ENCODE assay signal across 9 mouse cellular contexts in the genomic region with DNA sequence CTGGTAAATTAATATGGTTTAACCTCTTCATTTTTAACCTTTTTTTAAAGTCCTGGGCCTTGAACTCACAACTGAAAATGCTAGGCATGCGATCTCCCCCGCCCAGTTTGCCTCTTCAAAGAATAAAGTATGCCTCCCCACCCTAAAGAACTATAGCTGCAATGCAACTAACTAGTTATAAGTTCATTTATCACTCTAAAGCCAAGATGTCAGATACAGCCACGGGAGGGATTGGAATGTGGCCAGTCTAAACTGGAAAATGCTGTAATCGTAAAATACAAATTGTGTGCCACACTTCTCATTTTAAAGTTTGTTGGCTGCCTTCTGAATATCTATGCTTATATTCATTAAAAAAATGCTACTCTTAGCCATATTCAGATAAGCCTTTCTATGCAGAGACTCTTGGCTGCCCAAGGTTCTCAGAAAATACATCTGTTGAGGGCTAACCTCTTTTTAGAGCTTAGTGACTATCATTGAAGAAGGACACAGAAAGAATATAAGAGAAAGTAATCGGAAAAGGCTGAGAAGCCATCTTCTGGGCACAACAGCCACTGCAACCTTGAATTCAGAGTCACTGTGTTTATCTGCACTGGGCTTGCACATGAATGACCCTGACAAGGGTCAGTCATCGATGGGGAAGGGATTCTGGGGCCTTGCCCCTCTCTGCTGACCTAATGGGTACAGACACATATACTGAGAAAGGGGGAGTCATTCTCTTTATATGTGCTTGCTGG. TPM values are rescaled to one million over a fixed set of nuclear protein-coding genes. Genes with fewer than 3 reads are reported as not detected.
DNase-seq lines count a peak whose midpoint lies in the region; ATAC-seq and TF ChIP-seq lines count a peak whose summit lies in the region.
"Had no signal": no experiment of that assay in that cellular context is flagged by ENCODE, and none has a peak within 500 bp of the region (broad histone marks: within the 10 kb centered on the region; RNA-seq: fewer than 3 reads in every experiment).

No protein-coding gene starts in this region.

- in situ Hi-C loops in ES-E14 (cut with MboI; ENCODE audit: low sequenced_read_pairs in 2 of 2, unreplicated experiment in 2 of 2), result no loop called here

- H3K9ac ChIP-seq in heart, embryonic 11.5 days (ENCODE audit: low read depth, low read length), result peak overlapping the region; percentile 100
- H3K9ac ChIP-seq in ES-E14 (ENCODE audit: insufficient read depth, low read depth, low read length, poor library complexity, severe bottlenecking), result peak overlapping the region; percentile 93; the same call in 1 of the 2 replicates
- H3K9ac ChIP-seq in liver, embryonic 13.5 days, result peak overlapping the region; percentile 92

- DNase-seq in heart, adult 18-20 months, result no peak
- DNase-seq in ES-E14 (ENCODE audit: low read depth, low spot score), result no peak
- peak; percentile 61 for DNase-seq in liver, embryonic 13.5 days
- no peak for DNase-seq in spleen, postnatal 10 days (ENCODE audit: low spot score in 2 of 2)
- DNase-seq in T-cell, adult 2 months (ENCODE audit: low spot score), result no peak
- DNase-seq in kidney, adult 8-10 months, result no peak

- peak overlapping the region; percentile 98 for H3K4me3 ChIP-seq in heart, embryonic 11.5 days (ENCODE audit: low read depth, low read length)
- peak overlapping the region in 1 of 2 experiments; percentile 80; a peak in 2 of 4 replicates for H3K4me3 ChIP-seq in ES-E14 (ENCODE audit: insufficient read depth in 1 of 2, low read depth in 1 of 2, low read length in 2 of 2, poor library complexity in 1 of 2, severe bottlenecking in 1 of 2)
- peak overlapping the region; percentile 75 for H3K4me3 ChIP-seq in erythroblast, embryonic 14.5 days (replicated peaks)
- peak overlapping the region; percentile 76 for H3K4me3 ChIP-seq in liver, embryonic 13.5 days (replicated peaks)

- peak overlapping the region; percentile 93 for H3K27ac ChIP-seq in heart, embryonic 11.5 days (ENCODE audit: low read depth, low read length)
- H3K27ac ChIP-seq in ES-E14 (ENCODE audit: insufficient read depth, low read depth, low read length, poor library complexity, severe bottlenecking), result no peak overlapping the region
- peak overlapping the region; percentile 91 for H3K27ac ChIP-seq in liver, embryonic 13.5 days

- no peaks in the 10 kb centered on the region for H3K9me3 ChIP-seq in heart, embryonic 11.5 days (replicated peaks; ENCODE audit: control insufficient read depth, low read length)
- H3K9me3 ChIP-seq in ES-E14 (ENCODE audit: control insufficient read depth, insufficient read depth, low read depth, low read length), result no peaks in the 10 kb centered on the region
- no peaks in the 10 kb centered on the region for H3K9me3 ChIP-seq in erythroblast, embryonic 14.5 days (ENCODE audit: control insufficient read depth, low read length)
- H3K9me3 ChIP-seq in liver, embryonic 13.5 days (replicated peaks), result no peaks in the 10 kb centered on the region

- H3K4me1 ChIP-seq in heart, embryonic 11.5 days (ENCODE audit: control insufficient read depth, insufficient read depth, low read length), result peaks cover 27% of the 10 kb centered on the region
- H3K4me1 ChIP-seq in ES-E14 (ENCODE audit: control insufficient read depth in 2 of 2, insufficient read depth in 2 of 2, low read length in 2 of 2, poor library complexity in 1 of 2), result peaks cover 2 to 5% of the 10 kb centered on the region in 2 experiments; a peak in 2 of 4 replicates
- H3K4me1 ChIP-seq in erythroblast, embryonic 14.5 days (ENCODE audit: control insufficient read depth), result peaks cover 45% of the 10 kb centered on the region
- peaks cover 41% of the 10 kb centered on the region for H3K4me1 ChIP-seq in liver, embryonic 13.5 days (replicated peaks)

- H3K27me3 ChIP-seq in heart, embryonic 11.5 days (ENCODE audit: control insufficient read depth, insufficient read depth, low read length), result no peaks in the 10 kb centered on the region
- no peaks in the 10 kb centered on the region for H3K27me3 ChIP-seq in erythroblast, embryonic 14.5 days (ENCODE audit: control insufficient read depth)
- no peaks in the 10 kb centered on the region for H3K27me3 ChIP-seq in liver, embryonic 13.5 days

- peak overlapping the region; percentile 90 for H3K4me2 ChIP-seq in heart, embryonic 11.5 days
- peak overlapping the region; percentile 89 for H3K4me2 ChIP-seq in liver, embryonic 13.5 days

- ATAC-seq in heart, embryonic 11.5 days (replicated peaks; ENCODE audit: insufficient number of reproducible peaks, low FRiP score, low TSS enrichment), result no peak
- no peak for ATAC-seq in liver, embryonic 13.5 days (ENCODE audit: low read depth)

- WGBS in heart, embryonic 11.5 days (ENCODE audit: insufficient replicate concordance), result 40% methylated on average over 6 of the region's 6 CpGs
- WGBS in liver, embryonic 13.5 days (ENCODE audit: insufficient replicate concordance), result 35% methylated on average over 6 of the region's 6 CpGs

- H3K36me3 ChIP-seq in heart, embryonic 11.5 days (ENCODE audit: control insufficient read depth, insufficient read depth, low read length), result peaks cover 24% of the 10 kb centered on the region
- peaks cover 33% of the 10 kb centered on the region for H3K36me3 ChIP-seq in ES-E14 (ENCODE audit: control insufficient read depth, insufficient read depth, low read length, poor library complexity, severe bottlenecking)
- H3K36me3 ChIP-seq in erythroblast, embryonic 14.5 days (ENCODE audit: control insufficient read depth), result peaks cover 33% of the 10 kb centered on the region
- peaks cover 32% of the 10 kb centered on the region for H3K36me3 ChIP-seq in liver, embryonic 13.5 days

TF ChIP-seq in ES-E14, 5 proteins besides CTCF, POLR2A, EP300 and RAD21:
- no peak for TF ChIP-seq HCFC1 (IDR thresholded peaks at IDR 0.05; ENCODE audit: borderline replicate concordance, insufficient read depth, low read length)
- no peak for TF ChIP-seq ZC3H11A (IDR thresholded peaks at IDR 0.05; ENCODE audit: borderline replicate concordance, low read depth, low read length)
- TF ChIP-seq MAFK (IDR thresholded peaks at IDR 0.05; ENCODE audit: insufficient read depth, low read depth, low read length), result no peak
- no peak for TF ChIP-seq CHD2 (IDR thresholded peaks at IDR 0.05; ENCODE audit: low read depth, low read length)
- TF ChIP-seq ZNF384 (IDR thresholded peaks at IDR 0.05; ENCODE audit: low read depth, low read length), result no peak

RNA-seq across cellular contexts. Expression of a gene that starts 0.9 kb away (rescaled TPM):
- 53.4 and 59.1 TPM in 2 replicates for polyA plus RNA-seq in heart, embryonic 11.5 days (2014; fragmentation: Nextera tagmentation; extraction: Ambion mirVana)
- total RNA-seq in heart, adult 18-20 months (2021), result 10 to 100 TPM; 91.9 to 99.4 TPM
- 243 and 307 TPM in 2 replicates for total RNA-seq in ES-E14 (2012; rRNA removed)
- polyA plus RNA-seq in erythroblast, embryonic 14.5 days (2012), result 0.82 and 1.2 TPM in 2 replicates
- polyA plus RNA-seq in liver, embryonic 13.5 days (2015; fragmentation: Nextera tagmentation; extraction: Ambion mirVana), result 56.3 and 59.4 TPM in 2 replicates

RNA-seq across cellular contexts. Expression of a gene that starts 7.7 kb away (rescaled TPM):
- polyA plus RNA-seq in heart, embryonic 11.5 days (2014; fragmentation: Nextera tagmentation; extraction: Ambion mirVana), result 0.09 TPM in 1 of 2 replicates, not detected in the other
- total RNA-seq in heart, adult 18-20 months (2021), result under 1 TPM in 1 of 2 experiments, not detected in 1; 0.08 TPM
- 1.4 and 2.0 TPM in 2 replicates for total RNA-seq in ES-E14 (2012; rRNA removed)
- polyA plus RNA-seq in erythroblast, embryonic 14.5 days (2012), result not detected in 2 replicates
- polyA plus RNA-seq in liver, embryonic 13.5 days (2015; fragmentation: Nextera tagmentation; extraction: Ambion mirVana), result 0.06 and 0.10 TPM in 2 replicates

RNA-seq across cellular contexts. Expression of a gene that starts 30.8 kb away (rescaled TPM):
- polyA plus RNA-seq in heart, embryonic 11.5 days (2014; fragmentation: Nextera tagmentation; extraction: Ambion mirVana), result 160 and 165 TPM in 2 replicates
- total RNA-seq in heart, adult 18-20 months (2021), result 1,000 to 10,000 TPM; 1,411 to 1,781 TPM
- 94.5 and 101 TPM in 2 replicates for total RNA-seq in ES-E14 (2012; rRNA removed)
- 0.07 and 0.27 TPM in 2 replicates for polyA plus RNA-seq in erythroblast, embryonic 14.5 days (2012)
- 52.6 and 64.9 TPM in 2 replicates for polyA plus RNA-seq in liver, embryonic 13.5 days (2015; fragmentation: Nextera tagmentation; extraction: Ambion mirVana)

RNA-seq across cellular contexts. Expression of a gene that starts 59.6 kb away (rescaled TPM):
- 1.8 TPM in 2 replicates for polyA plus RNA-seq in heart, embryonic 11.5 days (2014; fragmentation: Nextera tagmentation; extraction: Ambion mirVana)
- total RNA-seq in heart, adult 18-20 months (2021), result under 1 TPM; 0.13 to 0.17 TPM
- 0.09 and 0.16 TPM in 2 replicates for total RNA-seq in ES-E14 (2012; rRNA removed)
- 0.01 TPM in 1 of 2 replicates, not detected in the other for polyA plus RNA-seq in erythroblast, embryonic 14.5 days (2012)
- polyA plus RNA-seq in liver, embryonic 13.5 days (2015; fragmentation: Nextera tagmentation; extraction: Ambion mirVana), result 0.21 and 0.24 TPM in 2 replicates
- total RNA-seq: neutrophil, adult 5-6 weeks had no signal

Comparison
In these comparisons a context has a peak if more than half of its experiments do, and no peak if none do; other contexts are left out.
1. RNA of a gene that starts 0.9 kb away (polyA plus RNA-seq): 56.3 to 59.4 TPM in liver, embryonic 13.5 days and 53.4 to 59.1 TPM in heart, embryonic 11.5 days; 0.82 to 1.2 TPM in erythroblast, embryonic 14.5 days; every median in the first group is over 10 times any median in the second.
2. RNA of a gene that starts 30.8 kb away (polyA plus RNA-seq): 160 to 165 TPM in heart, embryonic 11.5 days and 52.6 to 64.9 TPM in liver, embryonic 13.5 days; 0.07 to 0.27 TPM in erythroblast, embryonic 14.5 days; every median in the first group is over 10 times any median in the second.
3. Peak in every context shown above with its lines, with median percentiles within 50 percentile points of each other: H3K9ac ChIP-seq.